Mouse (Mus musculus) CH12.LX (cell line): ENCODE results near the gene Limk2. TPM values are rescaled to one million over a fixed set of nuclear protein-coding genes. Genes with fewer than 3 reads are reported as not detected.

Experiments used
- DNase-seq: peaks from one replicate; pipeline ENCODE4 v3.0.0-alpha.2; 2013; ENCODE audit errors: extremely low read depth
- H3K27ac ChIP-seq: 2 replicates; pipeline ENCODE4 v1.5.1; 2012; ENCODE audit warnings: low read depth, mild to moderate bottlenecking, control low read depth, moderate library complexity; ENCODE audit not compliant: insufficient read depth
- H3K27me3 ChIP-seq: replicated peaks from 2 replicates; pipeline ENCODE3; 2012; ENCODE audit warnings: inconsistent platforms
- H3K36me3 ChIP-seq, 2 experiments: replicated peaks in 1 of 2; 2 replicates each; pipeline versions ENCODE3 to v1.6.1; 2012; ENCODE audit warnings: inconsistent platforms in 1 of 2, low read length in 1 of 2, mild to moderate bottlenecking in 1 of 2, mixed read lengths in 1 of 2, moderate library complexity in 1 of 2; ENCODE audit not compliant: control insufficient read depth in 1 of 2, insufficient read depth in 1 of 2
- H3K4me1 ChIP-seq, 2 experiments: 2 replicates each; pipeline ENCODE4 v1.6.1; 2012; ENCODE audit warnings: inconsistent platforms in 1 of 2, moderate library complexity in 1 of 2; ENCODE audit not compliant: insufficient read depth in 2 of 2, control insufficient read depth in 1 of 2
- H3K4me2 ChIP-seq: 2 replicates; pipeline ENCODE4 v1.6.1; 2012; ENCODE audit warnings: low read depth, mild to moderate bottlenecking, control low read depth; ENCODE audit not compliant: poor library complexity, insufficient read depth, severe bottlenecking
- H3K4me3 ChIP-seq, 3 experiments: fragments of 150-350 bp in 1 of 3; sonication (generic) in 1 of 3; replicated peaks in 1 of 3; 2 replicates each; pipeline versions ENCODE3 to v1.5.1; 2011 to 2012; ENCODE audit warnings: low read depth in 2 of 3, low read length in 2 of 3, mild to moderate bottlenecking in 2 of 3, moderate library complexity in 2 of 3, control low read depth in 1 of 3, improper control_type of control experiment in 1 of 3, inconsistent platforms in 1 of 3, mixed read lengths in 1 of 3; ENCODE audit not compliant: poor library complexity in 1 of 3
- H3K79me2 ChIP-seq: replicated peaks from 2 replicates; pipeline ENCODE4 v1.6.1; 2012; ENCODE audit warnings: mild to moderate bottlenecking, moderate library complexity; ENCODE audit not compliant: control insufficient read depth, poor library complexity, insufficient read depth, severe bottlenecking; ENCODE audit errors: extremely low read depth
- H3K9ac ChIP-seq: 2 replicates; pipeline ENCODE4 v1.6.1; 2012; ENCODE audit warnings: low read depth, mild to moderate bottlenecking, control low read depth, moderate library complexity; ENCODE audit not compliant: insufficient read depth
- H3K9me3 ChIP-seq: replicated peaks from 2 replicates; pipeline ENCODE3; 2012; ENCODE audit warnings: low read length, inconsistent platforms, mixed read lengths
- BHLHE40 ChIP-seq: IDR thresholded peaks from 2 replicates; pipeline ENCODE4 v1.6.1; 2011; ENCODE audit warnings: mild to moderate bottlenecking, low read depth, low read length, improper control_type of control experiment
- CHD2 ChIP-seq: IDR thresholded peaks from 2 replicates; pipeline ENCODE4 v1.6.1; 2011; ENCODE audit warnings: low read length, improper control_type of control experiment
- CTCF ChIP-seq, 2 experiments: IDR thresholded peaks in 1 of 2; conservative IDR thresholded peaks in 1 of 2; 2 replicates each; pipeline ENCODE4 v1.5.1; 2011 to 2012; ENCODE audit warnings: low read depth in 2 of 2, low read length in 2 of 2, improper control_type of control experiment in 1 of 2, inconsistent platforms in 1 of 2, mild to moderate bottlenecking in 1 of 2, moderate library complexity in 1 of 2
- ELF1 ChIP-seq: IDR thresholded peaks from 2 replicates; pipeline ENCODE4 v1.6.1; 2014; ENCODE audit warnings: low read depth, mild to moderate bottlenecking, inconsistent platforms, low read length, improper control_type of control experiment
- EP300 ChIP-seq: IDR thresholded peaks from 2 replicates; pipeline ENCODE4 v1.6.1; 2011; ENCODE audit warnings: low read length, improper control_type of control experiment
- GABPA ChIP-seq: IDR thresholded peaks from 2 replicates; pipeline ENCODE4 v1.6.1; 2012; ENCODE audit warnings: low read depth, low read length, improper control_type of control experiment, inconsistent platforms; ENCODE audit not compliant: insufficient replicate concordance
- HCFC1 ChIP-seq: IDR thresholded peaks from 2 replicates; pipeline ENCODE4 v1.6.1; 2012; ENCODE audit warnings: low read depth, mild to moderate bottlenecking, inconsistent platforms, low read length, improper control_type of control experiment
- IRF4 ChIP-seq: IDR thresholded peaks from 2 replicates; pipeline ENCODE4 v1.6.1; 2014; ENCODE audit warnings: low read depth, mild to moderate bottlenecking, inconsistent platforms, low read length, improper control_type of control experiment
- MAX ChIP-seq: IDR thresholded peaks from 2 replicates; pipeline ENCODE4 v1.6.1; 2011; ENCODE audit warnings: low read length, improper control_type of control experiment
- MEF2A ChIP-seq: IDR thresholded peaks from 2 replicates; pipeline ENCODE4 v1.6.1; 2014; ENCODE audit warnings: low read depth, mild to moderate bottlenecking, inconsistent platforms, low read length, improper control_type of control experiment, borderline replicate concordance
- RAD21 ChIP-seq: IDR thresholded peaks from 2 replicates; pipeline ENCODE4 v1.6.1; 2011; ENCODE audit warnings: low read depth, mild to moderate bottlenecking, low read length, improper control_type of control experiment, moderate library complexity
- SIN3A ChIP-seq: IDR thresholded peaks from 2 replicates; pipeline ENCODE4 v1.6.1; 2012; ENCODE audit warnings: low read length, improper control_type of control experiment, inconsistent platforms
- SMC3 ChIP-seq: IDR thresholded peaks from 2 replicates; pipeline ENCODE4 v1.6.1; 2011; ENCODE audit warnings: low read depth, low read length, improper control_type of control experiment
- TBP ChIP-seq: conservative IDR thresholded peaks from 2 replicates; pipeline ENCODE4 v1.6.1; 2011; ENCODE audit warnings: low read depth, low read length, improper control_type of control experiment
- TCF12 ChIP-seq: IDR thresholded peaks from 2 replicates; pipeline ENCODE4 v1.6.1; 2014; ENCODE audit warnings: low read depth, mild to moderate bottlenecking, inconsistent platforms, low read length, improper control_type of control experiment
- dilution Hi-C: fragments of 300-500 bp; cut with MboI; formaldehyde crosslinking; loops from 2 replicates; pipeline ENCODE4 v1.14.3; 2020; ENCODE audit warnings: low sequenced_read_pairs; ENCODE audit not compliant: extremely low pct_unique_long_range_greater_than_20kb, extremely low pct_ligation_motif_present
- in situ Hi-C: fragments of 300-500 bp; cut with MboI; formaldehyde crosslinking; loops from 3 replicates; pipeline ENCODE4 v1.14.3; 2019; ENCODE audit warnings: low sequenced_read_pairs, low pct_ligation_motif_present, low pct_unique_long_range_greater_than_20kb, mixed read lengths
- polyA plus RNA-seq: library from polyadenylated mRNA; unstranded; fragments of >175 nt; gene quantifications from 2 replicates; pipeline ENCODE4 v1.2.1, GENCODE M21; 2012; ENCODE audit warnings: low read depth; ENCODE audit not compliant: insufficient read length
- total RNA-seq, 2 experiments: library from RNA; depleted of rRNA; stranded (reverse); fragments of 300-350 nt in 1 of 2; fragments of >200 nt in 1 of 2; gene quantifications; 2 replicates each; pipeline ENCODE4 v1.2.3; 2012 to 2014

Limk2 gene
- total and polyA plus RNA-seq, 3 experiments = 41.5 to 64.0 (median 46.1) TPM

- dilution Hi-C loops = no loop called here
- TF ChIP-seq CHD2 (no peak), TCF12 (no peak), ELF1 (no peak), TBP (no peak), SIN3A (no peak), GABPA (no peak)
- TF ChIP-seq, all 38 proteins: peak for 0
- no peak overlapping the region for H3K4me2 ChIP-seq
These were observed 61.2 kb downstream of the Limk2 start for GRCm38 (mm10) chr11:3347835-3348195.

DNA sequence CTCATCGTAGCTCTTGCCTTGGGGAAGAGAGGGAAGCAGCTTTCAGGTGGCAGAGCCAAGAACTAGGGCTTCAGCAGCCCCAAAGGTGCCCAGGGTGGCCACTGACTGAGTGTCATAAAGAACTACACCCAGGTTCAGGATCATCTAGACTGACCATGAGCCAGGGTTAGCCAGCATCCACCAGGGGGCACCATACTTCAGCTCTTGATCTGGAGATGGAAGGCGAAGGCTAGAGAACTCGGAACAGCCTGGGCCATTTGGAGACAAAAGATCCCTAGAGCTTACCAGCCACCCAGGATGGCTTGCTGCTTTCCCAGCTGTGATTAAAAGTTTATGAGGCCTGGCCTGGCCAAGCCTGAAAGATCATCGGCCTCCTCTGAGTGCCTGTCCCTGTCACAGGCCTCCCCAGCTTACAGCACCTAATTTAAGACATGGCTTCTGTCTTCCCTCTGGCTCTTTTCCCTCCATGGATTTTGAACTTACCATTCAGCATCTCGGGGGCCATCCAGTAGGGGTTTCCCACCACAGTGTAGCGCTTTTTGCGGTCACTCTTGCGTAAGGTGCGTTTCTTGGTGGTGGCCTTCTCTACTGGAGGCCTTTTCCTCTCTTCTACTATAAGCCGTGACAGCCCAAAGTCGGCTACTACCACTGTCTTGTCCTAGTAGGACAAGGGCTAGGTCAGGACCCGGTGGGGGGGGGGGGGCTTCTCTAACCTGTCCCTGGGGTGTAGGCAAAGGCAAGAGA, 61.7 kb downstream of the Limk2 start:
- Histone ChIP-seq H3K4me3 (no peak overlapping the region), H3K27ac (no peak overlapping the region), H3K4me1 (peaks cover 0 to 28% of the 10 kb centered on the region in 2 experiments; a peak in 2 of 4 replicates), H3K9ac (no peak overlapping the region), H3K36me3 (peaks cover 61 to 94% of the 10 kb centered on the region in 2 experiments), H3K27me3 (no peaks in the 10 kb centered on the region), H3K79me2 (no peaks in the 10 kb centered on the region), H3K9me3 (peaks cover 3% of the 10 kb centered on the region), H3K4me2 (no peak overlapping the region)
- no peak for TF ChIP-seq BHLHE40
- peak; percentile 84 for TF ChIP-seq RAD21
- TF ChIP-seq SMC3 = peak; percentile 88
- TF ChIP-seq CTCF (conservative IDR thresholded peaks at IDR 0.05 in 1 of 2, IDR thresholded peaks at IDR 0.05 in 1 of 2; ENCODE audit: low read depth in 2 of 2, low read length in 2 of 2) = peak; percentile 83 to 93
- TF ChIP-seq SIN3A = no peak
- DNase-seq = peak; percentile 89
- dilution Hi-C loops (no loop called here), in situ Hi-C loops (no loop called here)

More at GRCm38 (mm10) chr11:3347835-3348195, 61.2 kb downstream of the Limk2 start:
- Histone ChIP-seq H3K9ac (no peak overlapping the region), H3K36me3 (peaks cover 67 to 94% of the 10 kb centered on the region in 2 experiments), H3K27me3 (no peaks in the 10 kb centered on the region), H3K79me2 (no peaks in the 10 kb centered on the region), H3K4me3 (no peak overlapping the region), H3K4me1 (peaks cover 0 to 33% of the 10 kb centered on the region in 2 experiments; a peak in 2 of 4 replicates), H3K9me3 (peaks cover 3% of the 10 kb centered on the region), H3K27ac (no peak overlapping the region)
- in situ Hi-C loops = no loop called here
- DNase-seq = no peak

GRCm38 (mm10) chr11:3346351-3346750, 62.6 kb downstream of the Limk2 start:
- Histone ChIP-seq H3K4me3 (no peak overlapping the region), H3K79me2 (no peaks in the 10 kb centered on the region), H3K27ac (no peak overlapping the region), H3K4me1 (peaks cover 0 to 24% of the 10 kb centered on the region in 2 experiments; a peak in 2 of 4 replicates), H3K27me3 (no peaks in the 10 kb centered on the region), H3K9me3 (no peaks in the 10 kb centered on the region), H3K36me3 (peaks cover 55 to 95% of the 10 kb centered on the region in 2 experiments), H3K9ac (no peak overlapping the region), H3K4me2 (no peak overlapping the region)
- no peak for DNase-seq
- dilution Hi-C loops = no loop called here
- TF ChIP-seq EP300 (no peak), HCFC1 (no peak), MEF2A (no peak), GABPA (no peak), MAX (no peak), IRF4 (no peak)
- in situ Hi-C loops = no loop called here
